Mouse (Mus musculus) gastrocnemius, postnatal 4 days (tissue): ENCODE data around the gene Borcs7. TPM values are rescaled to one million over a fixed set of nuclear protein-coding genes. Genes with fewer than 3 reads are reported as not detected.
"Not testable (repeated sequence)": the region's sequence is repeated elsewhere in the genome, so short reads cannot be mapped to it uniquely, and the experiment has no call there.

Experiments used
- DNase-seq, 2 experiments: peaks; one replicate each; pipeline ENCODE4 v3.0.0; 2021 to 2022; ENCODE audit warnings: low spot score in 2 of 2, mixed read lengths in 2 of 2
- total RNA-seq, 2 experiments: library from RNA; stranded (reverse); gene quantifications; 2 replicates each; pipeline ENCODE4 v1.2.3; 2021

Gene Borcs7
- total RNA-seq, 2 experiments from 2014 or later: 12.5 to 12.6 TPM

DNA sequence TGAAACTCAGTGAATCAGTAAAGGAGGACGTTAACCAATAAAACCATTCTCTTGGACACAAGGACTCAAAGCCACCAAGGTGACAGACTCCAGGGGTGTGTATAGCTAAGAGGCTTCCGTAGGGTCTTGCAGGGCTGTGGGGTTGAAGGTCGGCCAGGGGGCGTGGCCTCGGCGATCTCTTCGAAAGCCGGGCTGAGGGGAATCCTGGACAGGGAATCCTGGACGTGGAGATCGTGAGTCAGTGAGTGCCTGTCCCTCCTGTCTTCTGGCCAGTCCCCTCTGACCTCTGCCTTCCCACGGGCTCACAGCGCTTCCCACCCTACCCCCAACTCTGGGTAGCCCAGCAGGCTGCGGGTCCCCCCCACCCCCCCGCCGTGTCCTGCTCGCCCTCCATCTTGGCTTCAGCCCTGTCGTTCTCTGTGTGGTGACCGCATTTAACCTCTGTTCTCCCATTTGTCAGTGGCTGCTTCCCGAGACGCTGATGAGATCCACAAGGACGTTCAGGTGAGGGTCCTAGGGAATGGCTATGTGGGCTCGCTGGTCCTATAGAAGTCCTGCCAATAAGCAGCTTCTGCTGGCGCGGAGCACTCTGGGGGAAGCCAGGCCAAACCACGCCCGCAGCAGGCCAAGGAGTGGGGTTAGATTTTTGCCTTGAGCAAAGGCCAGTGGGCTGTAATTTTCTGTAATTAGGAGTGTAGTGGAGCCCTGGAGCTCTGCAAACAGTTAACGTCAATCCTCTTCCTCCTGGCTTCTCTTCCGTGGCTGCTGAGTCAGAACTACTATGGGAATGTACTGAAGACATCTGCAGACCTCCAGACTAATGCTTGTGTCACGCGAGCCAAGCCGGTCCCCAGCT lies 17.8 kb downstream of the Borcs7 start, which contains the start of gene As3mt:
TSS of gene As3mt (plus strand) at position 163 of the 856 bp plus-strand sequence.
- DNase-seq: peak; percentile 56 to 78

DNA sequence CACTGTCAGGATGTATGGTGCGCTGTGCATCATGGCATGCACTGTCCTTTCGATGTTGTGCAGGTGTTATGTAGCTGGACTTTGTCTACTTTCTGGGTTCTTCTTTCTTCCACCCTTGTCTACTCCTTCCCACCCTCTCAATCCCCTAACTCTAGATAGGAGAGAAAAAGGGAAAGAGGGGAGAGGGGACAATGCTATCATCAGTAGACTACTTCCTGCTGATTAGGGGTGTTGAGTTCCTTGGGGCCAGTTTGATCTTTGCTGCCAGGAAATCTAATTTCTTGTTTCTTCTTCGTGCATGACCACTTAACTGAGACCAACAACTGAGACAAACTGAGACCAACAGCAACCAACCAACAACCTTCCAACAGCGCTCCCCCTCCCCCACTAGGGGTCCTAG lies 20.9 kb downstream of the Borcs7 start:
- DNase-seq: no peak

DNA sequence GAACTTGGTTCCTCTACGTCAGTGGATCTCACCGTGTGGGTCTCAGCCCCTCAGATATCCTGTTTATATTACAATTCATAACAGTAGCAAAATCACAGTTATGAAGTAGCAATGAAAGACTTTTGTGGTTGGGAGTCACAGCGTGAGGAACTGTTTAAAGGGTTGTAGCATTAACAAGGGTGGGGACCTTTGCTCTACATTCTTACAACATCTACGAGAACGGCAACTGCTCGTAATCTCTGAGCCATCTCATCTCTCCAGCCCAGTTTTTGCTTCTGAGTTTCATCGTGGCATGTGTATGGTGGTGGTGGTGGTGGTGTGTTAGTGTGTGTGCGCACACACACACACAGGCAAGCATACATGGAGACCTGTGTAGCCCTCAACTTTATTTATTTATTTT lies 24.5 kb downstream of the Borcs7 start:
- DNase-seq: no peak

DNA sequence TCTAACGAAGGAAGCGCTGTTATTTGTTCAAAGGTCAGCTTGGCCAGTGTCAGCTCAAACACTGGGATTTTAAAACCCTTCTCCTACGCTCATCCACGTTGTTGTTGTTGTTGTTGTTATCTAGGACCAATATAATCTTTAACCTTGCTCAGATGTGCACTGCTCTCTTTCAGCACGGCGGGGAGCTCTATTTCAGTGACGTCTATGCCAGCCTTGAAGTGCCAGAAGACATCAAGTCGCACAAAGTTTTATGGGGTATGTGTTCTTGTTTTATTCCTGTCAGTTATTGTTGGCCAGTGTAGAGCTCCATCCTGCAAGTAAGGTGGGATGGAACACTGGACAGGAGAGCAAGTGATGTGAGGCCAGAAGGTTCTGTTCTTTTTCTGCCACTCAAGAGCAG lies 25.3 kb downstream of the Borcs7 start:
- DNase-seq: no peak

DNA sequence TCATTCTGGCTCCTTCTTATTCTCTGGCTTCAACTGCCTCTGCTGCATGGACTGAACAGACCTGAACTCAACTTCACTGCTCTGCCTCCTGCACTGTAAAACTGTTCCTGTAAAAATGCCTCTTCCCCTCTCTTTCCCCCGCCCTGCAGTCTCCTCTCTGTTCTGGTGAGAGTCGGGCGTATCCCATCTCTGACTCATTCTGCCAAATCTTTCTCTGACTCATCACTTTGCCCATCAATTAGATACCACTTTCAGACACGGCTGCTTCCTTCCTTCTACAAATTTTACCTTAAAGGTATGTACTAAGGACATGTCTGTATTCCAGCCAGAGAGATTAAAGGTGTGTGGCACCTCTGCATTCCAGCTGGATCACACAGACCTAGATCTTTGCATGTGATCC lies 28.4 kb downstream of the Borcs7 start:
- no peak for DNase-seq

DNA sequence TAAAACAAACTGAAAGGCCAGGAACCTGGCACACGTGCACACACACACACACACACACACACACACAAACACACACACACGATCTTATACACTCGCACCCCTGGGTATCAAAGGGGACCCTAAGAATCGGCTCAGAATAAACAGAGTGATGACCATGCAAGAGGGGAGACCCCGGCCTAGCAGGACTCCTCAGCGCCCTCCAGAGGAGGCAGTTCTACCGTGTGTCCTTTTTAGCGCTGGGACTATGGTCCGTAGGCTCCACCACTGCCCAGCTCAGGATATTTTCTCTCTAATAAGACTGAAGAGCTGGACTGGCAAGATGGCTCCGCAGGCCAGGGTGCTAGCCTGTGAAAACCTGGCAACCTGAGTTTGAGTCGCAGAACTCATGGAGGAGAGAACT lies 34.7 kb downstream of the Borcs7 start:
- DNase-seq: no peak

DNA sequence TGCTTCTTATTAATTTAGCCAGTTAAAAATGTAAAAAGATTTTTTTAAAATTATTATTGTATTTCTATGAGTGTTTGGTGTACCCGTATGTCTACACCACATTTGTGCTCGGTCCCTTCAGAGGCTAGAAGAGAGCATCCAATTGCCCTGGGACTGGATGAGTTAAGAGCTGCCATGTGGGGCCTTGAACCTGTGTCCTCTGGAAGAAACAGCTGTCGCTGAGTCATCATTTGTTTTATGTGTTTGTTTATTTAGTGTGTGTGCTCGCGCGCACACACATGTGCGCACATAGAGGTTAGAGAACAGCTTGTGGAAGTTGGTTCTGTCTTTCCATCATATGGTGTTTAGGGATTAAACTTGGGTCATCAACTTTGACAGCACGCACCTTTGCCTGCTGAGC lies 36.4 kb downstream of the Borcs7 start:
- DNase-seq: no peak

DNA sequence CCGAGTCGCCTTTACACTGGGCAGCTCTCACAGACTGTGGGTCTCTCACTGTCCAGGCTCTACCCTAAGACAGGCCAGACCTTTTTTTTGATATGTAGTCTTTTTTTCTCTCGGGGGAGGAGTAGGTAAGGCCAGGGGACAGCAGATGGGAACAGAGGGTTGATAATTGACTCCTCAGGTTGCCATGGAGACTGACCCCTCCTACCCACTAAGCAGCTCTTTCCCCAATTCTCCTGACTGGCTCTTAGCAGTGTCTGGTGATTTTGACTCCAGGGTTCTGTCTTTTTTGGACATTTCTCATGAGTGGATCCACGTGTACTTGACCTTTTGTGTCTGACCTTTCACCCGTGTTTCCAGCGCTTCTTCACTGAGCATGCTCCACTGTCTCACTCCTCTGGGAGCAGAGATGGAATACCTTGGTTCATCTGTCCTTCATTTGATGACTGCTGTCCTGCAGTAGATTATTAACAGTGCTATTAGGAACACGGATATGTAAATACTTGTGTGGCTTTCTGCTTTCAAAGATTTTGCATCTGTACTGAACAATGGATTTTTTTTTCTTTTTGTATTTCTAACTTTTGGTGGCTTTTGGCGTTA lies 37.5 kb downstream of the Borcs7 start:
- DNase-seq: no peak

DNA sequence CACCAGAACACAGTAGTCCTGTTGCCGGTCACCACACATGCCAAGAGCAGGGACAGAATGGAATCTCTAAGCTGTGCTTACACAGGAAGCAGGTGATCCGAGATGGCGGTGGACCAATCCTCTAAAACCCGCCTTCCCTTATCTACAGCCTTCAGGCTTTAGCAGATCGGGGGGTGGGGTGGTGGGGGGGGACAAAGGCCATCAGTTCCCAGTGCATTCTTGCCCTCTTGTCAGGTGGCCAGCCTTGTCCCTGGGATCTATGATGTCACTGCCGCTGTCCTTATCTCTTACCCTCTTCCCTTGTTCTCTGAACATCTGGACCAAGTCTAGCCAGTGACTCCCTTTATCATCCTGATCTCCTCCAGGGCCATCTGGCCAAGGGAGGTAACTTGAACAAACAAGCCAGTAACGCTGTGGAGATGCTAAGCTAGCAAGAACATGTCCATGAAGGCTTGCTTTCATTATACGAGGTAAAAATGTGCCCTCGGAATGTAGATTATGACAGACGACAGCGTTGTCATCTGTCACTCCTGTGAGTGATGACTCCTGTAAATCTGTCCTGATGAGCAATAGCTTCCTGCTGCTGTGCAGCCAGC lies 38.3 kb downstream of the Borcs7 start:
- no peak for DNase-seq

DNA sequence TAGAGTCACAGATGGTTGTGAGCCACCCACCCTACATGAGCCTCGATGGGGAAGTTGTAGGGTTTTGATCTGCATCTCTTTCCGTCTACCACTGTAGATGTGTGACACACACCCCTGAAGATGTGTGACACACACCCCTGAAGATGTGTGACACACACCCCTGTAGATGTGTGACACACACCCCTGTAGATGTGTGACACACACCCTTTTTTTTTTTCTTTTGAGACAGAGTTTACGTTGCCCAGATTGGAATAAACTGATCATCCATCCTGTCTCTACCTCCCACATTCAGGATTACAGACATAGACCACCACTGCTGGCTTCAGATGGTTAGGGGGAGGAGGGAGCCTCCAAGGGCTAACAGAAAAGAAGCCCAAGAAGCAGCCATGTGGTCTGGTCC lies 39.2 kb downstream of the Borcs7 start:
- DNase-seq: no peak

DNA sequence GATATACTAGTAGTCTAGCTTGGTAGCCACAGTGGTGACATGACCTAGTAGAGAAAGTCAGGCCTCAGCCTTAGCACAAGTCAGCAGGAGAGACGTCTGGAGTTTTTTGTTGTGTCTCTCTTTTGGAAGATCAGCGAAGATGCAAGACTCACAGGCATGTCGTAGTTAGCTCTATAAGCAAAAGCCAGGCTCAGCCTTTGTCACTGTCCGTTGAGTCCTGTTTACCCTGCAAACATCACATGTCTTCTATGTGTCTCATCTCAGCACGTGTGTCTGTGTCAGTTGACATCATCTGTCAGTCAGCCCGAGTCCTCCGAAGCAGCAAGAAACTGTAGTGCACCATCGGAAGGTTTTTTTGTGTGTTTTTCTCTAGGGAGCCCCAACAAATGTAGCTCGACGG lies 41.6 kb downstream of the Borcs7 start:
- no peak for DNase-seq

DNA sequence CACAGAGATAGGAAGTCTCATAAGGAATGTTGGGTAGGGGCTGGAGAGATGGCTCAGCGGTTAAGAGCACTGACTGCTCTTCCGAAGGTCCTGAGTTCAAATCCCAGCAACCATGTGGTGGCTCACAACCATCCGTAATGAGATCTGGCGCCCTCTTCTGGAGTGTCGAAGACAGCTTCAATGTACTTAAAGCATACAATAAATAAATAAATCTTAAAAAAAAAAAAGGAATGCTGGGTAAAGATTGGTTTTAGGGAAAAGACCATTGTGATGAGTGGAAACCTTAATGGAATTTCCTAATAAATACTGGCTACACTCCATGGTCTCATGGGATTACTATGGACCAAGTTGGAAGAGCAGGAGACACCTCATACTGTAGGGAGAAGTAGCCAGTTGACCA lies 43.0 kb downstream of the Borcs7 start:
- not testable (repeated sequence) for DNase-seq

DNA sequence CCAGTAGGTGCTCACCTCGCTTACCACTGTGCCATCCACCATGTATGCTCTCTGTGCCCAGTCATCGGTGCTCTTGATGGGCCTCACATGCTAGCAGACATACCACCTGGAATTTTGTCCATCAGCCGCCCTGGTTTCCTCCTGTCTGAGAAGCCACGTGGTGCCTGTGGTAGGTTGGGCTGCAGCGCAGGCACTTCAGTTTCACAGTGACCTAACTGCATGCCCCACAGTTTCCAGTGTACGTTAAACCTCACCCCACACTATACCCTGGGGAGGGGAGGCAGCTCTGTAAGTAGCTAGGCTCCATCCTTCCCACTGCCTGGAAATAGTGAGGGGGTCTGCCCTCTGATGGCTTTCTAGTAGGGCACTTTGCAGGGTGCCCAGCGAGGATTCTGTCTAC lies 43.9 kb downstream of the Borcs7 start:
- no peak for DNase-seq

DNA sequence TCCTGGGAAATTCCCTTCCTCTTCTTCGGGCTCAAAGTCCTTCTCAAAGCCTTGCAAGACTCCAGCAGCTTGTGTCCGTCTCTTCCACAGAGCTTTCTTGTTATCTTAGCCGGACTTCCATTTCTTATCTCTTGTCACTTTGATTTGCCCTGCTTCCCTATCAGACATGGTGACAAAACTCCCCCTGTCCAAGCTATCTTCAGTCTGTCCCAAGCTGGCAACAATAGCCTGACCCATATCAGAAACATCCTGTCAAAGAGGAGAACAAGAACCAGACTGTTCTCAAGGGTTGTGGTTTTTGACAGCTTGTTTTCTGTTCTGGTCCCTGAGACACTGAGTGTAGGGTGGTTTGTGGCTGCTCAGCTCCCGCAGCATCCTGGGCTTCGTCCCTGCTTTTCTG lies 45.5 kb downstream of the Borcs7 start:
- DNase-seq: no peak

DNA sequence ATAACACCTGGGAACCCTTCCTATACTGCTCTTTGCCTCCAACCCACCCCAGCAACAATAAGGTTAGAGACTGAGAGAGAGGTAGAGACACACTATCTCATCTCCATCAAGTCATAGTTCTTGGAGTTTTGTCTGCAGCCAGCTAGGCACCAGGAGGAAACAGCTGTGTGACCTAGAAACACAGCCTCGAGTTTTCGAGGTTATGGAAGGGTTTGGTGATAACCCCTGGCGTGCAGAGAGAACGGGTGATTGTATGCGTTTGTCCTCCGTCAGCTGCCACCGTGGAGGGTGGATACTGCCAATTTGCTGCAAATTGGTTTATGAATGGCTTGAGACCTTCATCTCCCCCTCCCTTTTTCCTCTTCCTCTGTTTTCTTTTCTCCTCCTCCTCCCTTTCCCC lies 47.4 kb downstream of the Borcs7 start:
- DNase-seq: no peak

DNA sequence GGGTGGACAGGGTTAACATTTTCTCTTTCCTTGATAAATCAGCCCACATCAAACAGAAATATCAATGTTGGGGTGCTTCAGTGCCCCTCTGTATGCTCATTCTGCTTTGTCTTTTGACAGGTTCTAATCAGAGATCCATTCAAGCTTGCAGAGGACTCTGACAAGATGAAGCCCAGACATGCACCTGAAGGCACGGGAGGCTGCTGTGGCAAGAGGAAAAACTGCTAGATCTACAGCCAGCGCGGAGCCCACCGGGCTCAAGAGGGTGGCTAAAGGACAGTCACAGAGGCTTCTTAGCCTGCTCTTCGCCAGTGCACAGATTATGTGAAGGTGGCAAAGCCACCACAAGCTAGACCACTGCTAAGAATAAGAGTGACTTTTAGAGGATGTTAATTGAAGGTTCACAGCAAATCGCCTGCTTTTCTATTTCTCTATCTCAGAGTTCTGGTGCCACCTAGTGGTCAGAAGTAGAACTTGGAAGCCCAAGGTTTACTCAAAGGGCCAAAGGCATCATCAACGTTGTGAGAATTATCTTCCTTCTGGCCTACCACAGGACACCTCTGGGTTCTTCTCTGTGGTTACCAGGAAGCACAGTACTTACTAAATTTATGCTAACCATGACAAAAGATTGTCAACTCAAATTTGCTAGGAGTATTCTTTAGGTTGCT lies 50.8 kb downstream of the Borcs7 start:
- DNase-seq: peak in 1 of 2 experiments; percentile 63

DNA sequence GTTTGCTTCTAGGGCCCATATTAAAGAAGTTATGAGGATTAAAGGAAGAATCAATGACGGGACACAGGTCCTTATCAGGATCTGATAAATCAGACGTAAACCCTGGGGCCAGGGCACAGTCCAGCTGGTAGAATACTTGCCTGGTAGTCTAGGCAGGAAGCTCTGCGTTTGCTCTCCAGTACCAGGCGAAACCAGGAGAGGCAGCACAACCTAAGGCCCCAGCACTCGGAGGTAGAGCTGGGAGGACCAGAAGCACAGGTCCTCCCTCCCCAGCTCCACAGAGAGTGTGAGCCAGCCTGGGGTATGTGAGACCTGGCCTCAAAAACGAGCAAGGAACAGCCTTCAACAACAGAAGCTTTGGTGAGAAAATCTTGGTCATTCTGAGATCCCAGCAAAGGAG lies 51.9 kb downstream of the Borcs7 start:
- DNase-seq: no peak

DNA sequence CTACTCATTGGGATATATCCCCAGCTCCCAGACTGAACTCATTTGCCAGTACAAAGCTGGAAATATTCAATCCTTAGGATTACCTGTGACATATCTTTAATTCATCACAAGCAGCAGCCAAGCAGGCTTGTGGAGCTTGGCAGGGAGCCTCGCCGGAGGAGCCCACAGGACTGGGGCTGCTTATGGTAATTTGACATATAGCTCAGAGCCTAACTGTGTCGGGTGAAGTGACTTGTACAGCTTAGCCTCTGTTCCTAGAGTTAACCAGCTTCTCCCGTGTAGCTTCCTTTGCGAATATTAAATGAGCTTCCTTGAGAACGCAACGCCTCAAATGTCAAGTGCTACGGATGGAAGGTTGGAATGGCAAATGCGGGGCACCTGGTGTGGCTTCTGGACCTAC lies 55.0 kb downstream of the Borcs7 start:
- no peak for DNase-seq

DNA sequence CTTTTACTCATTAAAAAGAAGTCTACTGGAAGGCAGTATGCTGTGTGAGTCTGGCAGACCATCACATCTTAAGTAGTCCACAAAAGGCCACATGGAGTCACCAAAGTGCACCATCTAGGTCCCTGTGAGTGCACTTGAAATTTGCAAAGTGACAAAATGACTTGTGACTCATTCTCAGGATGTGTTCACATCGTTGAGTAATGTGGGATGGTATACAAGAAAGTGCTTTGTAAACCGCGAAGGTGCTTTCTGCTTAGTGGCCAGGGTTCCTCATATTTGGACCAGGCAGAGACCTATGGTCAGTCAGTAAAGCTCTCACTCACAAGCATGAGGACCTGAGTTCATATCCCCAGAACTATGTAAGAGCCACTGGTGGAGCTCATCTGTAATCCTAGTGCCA lies 58.1 kb downstream of the Borcs7 start:
- DNase-seq: no peak

DNA sequence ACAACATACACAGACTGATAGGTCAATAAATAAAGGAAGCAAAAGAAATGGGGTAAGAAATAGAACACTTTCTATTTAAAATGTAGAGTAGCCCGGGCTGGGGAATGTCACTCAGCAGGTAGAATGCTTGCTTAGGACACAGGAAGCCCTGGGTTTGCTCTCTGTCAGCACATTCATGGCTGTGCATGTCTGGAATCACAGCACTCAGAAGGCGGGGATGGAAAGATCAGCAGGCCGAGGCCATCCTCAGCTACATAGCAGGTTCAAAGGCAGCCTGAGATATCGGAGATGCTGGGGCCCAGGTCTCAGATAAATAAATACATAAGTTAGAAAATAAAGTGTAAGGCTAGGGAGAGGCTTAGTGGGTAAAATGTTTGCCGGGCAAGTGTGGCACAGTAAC lies 62.5 kb downstream of the Borcs7 start:
- no peak for DNase-seq
